Mouse (Mus musculus): ENCODE data around the gene Mtus2. TPM values are rescaled to one million over a fixed set of nuclear protein-coding genes. Genes with fewer than 3 reads are reported as not detected.

The Mtus2 gene
- polyA plus RNA-seq, 1 experiment from 2014 or later = 11.4 TPM

- no peak for ATAC-seq (ENCODE audit: insufficient read depth, low FRiP score)
- WGBS = 82% methylated on average over 6 of the region's 6 CpGs
- Histone ChIP-seq H3K27me3 (ENCODE audit: control insufficient read depth, insufficient read depth, low read length) (no peaks in the 10 kb centered on the region), H3K4me2 (ENCODE audit: low read depth, low read length) (no peak overlapping the region), H3K9me3 (replicated peaks; ENCODE audit: control insufficient read depth, low read length) (no peaks in the 10 kb centered on the region), H3K4me3 (replicated peaks; ENCODE audit: low read length) (no peak overlapping the region), H3K4me1 (ENCODE audit: control insufficient read depth, insufficient read depth, low read length) (no peaks in the 10 kb centered on the region), H3K27ac (ENCODE audit: low read length) (no peak overlapping the region), H3K36me3 (ENCODE audit: control insufficient read depth, insufficient read depth, low read length) (no peaks in the 10 kb centered on the region), H3K9ac (ENCODE audit: low read length) (no peak overlapping the region)
Observed at GRCm38 (mm10) chr5:148282093-148282492, 325.0 kb downstream of the Mtus2 start.

- no peaks in the 10 kb centered on the region for H3K36me3 ChIP-seq (ENCODE audit: control insufficient read depth, insufficient read depth, low read length)
- no peak overlapping the region for H3K4me3 ChIP-seq (replicated peaks; ENCODE audit: low read length)
- H3K4me1 ChIP-seq (ENCODE audit: control insufficient read depth, insufficient read depth, low read length) = no peaks in the 10 kb centered on the region
- H3K27ac ChIP-seq (ENCODE audit: low read length) = no peak overlapping the region
- WGBS = 90% methylated on average over 5 of the region's 5 CpGs
- no peak for ATAC-seq (ENCODE audit: insufficient read depth, low FRiP score)
- no peaks in the 10 kb centered on the region for H3K27me3 ChIP-seq (ENCODE audit: control insufficient read depth, insufficient read depth, low read length)
- H3K4me2 ChIP-seq (ENCODE audit: low read depth, low read length) = no peak overlapping the region
- no peaks in the 10 kb centered on the region for H3K9me3 ChIP-seq (replicated peaks; ENCODE audit: control insufficient read depth, low read length)
- H3K9ac ChIP-seq (ENCODE audit: low read length) = no peak overlapping the region
Observed at GRCm38 (mm10) chr5:148282631-148283030, 325.5 kb downstream of the Mtus2 start.

- Histone ChIP-seq H3K9me3 (replicated peaks; ENCODE audit: control insufficient read depth, low read length) (no peaks in the 10 kb centered on the region), H3K4me3 (replicated peaks; ENCODE audit: low read length) (no peak overlapping the region), H3K4me2 (ENCODE audit: low read depth, low read length) (no peak overlapping the region), H3K36me3 (ENCODE audit: control insufficient read depth, insufficient read depth, low read length) (no peaks in the 10 kb centered on the region), H3K4me1 (ENCODE audit: control insufficient read depth, insufficient read depth, low read length) (no peaks in the 10 kb centered on the region), H3K27me3 (ENCODE audit: control insufficient read depth, insufficient read depth, low read length) (no peaks in the 10 kb centered on the region), H3K27ac (ENCODE audit: low read length) (no peak overlapping the region), H3K9ac (ENCODE audit: low read length) (no peak overlapping the region)
- no peak for ATAC-seq (ENCODE audit: insufficient read depth, low FRiP score)
- 72% methylated on average over 2 of the region's 2 CpGs for WGBS
Observed at GRCm38 (mm10) chr5:148283177-148283576, 326.1 kb downstream of the Mtus2 start.

DNA sequence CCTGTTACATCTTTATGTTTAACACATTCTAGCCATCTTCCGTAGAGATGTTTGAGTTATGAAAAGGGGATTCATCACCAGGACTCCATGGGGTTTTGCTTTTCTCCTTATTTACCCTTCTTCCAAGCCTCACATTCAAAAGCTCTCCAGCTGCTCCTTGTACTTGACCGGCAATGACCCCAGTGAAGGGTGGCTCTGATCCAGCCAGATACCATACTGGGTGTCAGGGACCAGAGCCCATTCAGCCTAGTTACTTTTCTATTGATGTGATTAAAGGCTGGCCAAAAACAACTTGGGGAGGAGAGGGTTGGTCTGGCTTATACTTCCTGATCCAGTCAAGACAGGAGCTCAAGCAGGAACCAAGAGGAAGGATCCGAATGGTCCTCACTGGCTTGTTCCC lies 326.5 kb downstream of the Mtus2 start:
- H3K4me2 ChIP-seq (ENCODE audit: low read depth, low read length) = no peak overlapping the region
- no peak overlapping the region for H3K9ac ChIP-seq (ENCODE audit: low read length)
- no peaks in the 10 kb centered on the region for H3K36me3 ChIP-seq (ENCODE audit: control insufficient read depth, insufficient read depth, low read length)
- H3K4me1 ChIP-seq (ENCODE audit: control insufficient read depth, insufficient read depth, low read length) = no peaks in the 10 kb centered on the region
- no peak for ATAC-seq (ENCODE audit: insufficient read depth, low FRiP score)
- 77% methylated on average over 3 of the region's 3 CpGs for WGBS
- H3K9me3 ChIP-seq (replicated peaks; ENCODE audit: control insufficient read depth, low read length) = no peaks in the 10 kb centered on the region
- H3K27me3 ChIP-seq (ENCODE audit: control insufficient read depth, insufficient read depth, low read length) = no peaks in the 10 kb centered on the region
- no peak overlapping the region for H3K4me3 ChIP-seq (replicated peaks; ENCODE audit: low read length)
- no peak overlapping the region for H3K27ac ChIP-seq (ENCODE audit: low read length)

DNA sequence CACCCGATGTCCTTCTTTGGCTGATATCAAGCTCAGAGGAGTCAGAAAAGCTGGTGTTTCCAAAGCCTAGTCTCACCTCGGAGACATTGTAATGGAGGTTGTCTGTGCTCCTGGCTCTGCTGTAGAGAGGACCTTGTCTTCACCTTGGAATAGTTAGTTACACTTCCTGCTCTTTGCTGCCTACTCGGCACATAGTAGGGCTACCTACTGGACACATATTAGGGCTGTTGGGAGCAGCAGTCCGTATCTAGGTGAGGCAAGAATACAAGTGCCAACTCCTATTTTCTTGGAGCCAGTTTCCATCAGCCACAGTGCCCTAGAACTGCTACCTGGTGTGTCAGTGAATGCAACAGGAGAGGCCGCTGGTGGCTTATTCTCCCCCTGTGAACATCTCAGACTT lies 330.4 kb downstream of the Mtus2 start:
- no peaks in the 10 kb centered on the region for H3K36me3 ChIP-seq (ENCODE audit: control insufficient read depth, insufficient read depth, low read length)
- no peaks in the 10 kb centered on the region for H3K27me3 ChIP-seq (ENCODE audit: control insufficient read depth, insufficient read depth, low read length)
- H3K4me1 ChIP-seq (ENCODE audit: control insufficient read depth, insufficient read depth, low read length) = no peaks in the 10 kb centered on the region
- H3K4me3 ChIP-seq (replicated peaks; ENCODE audit: low read length) = no peak overlapping the region
- no peak overlapping the region for H3K4me2 ChIP-seq (ENCODE audit: low read depth, low read length)
- H3K27ac ChIP-seq (ENCODE audit: low read length) = no peak overlapping the region
- no peaks in the 10 kb centered on the region for H3K9me3 ChIP-seq (replicated peaks; ENCODE audit: control insufficient read depth, low read length)
- 86% methylated on average over 5 of the region's 5 CpGs for WGBS
- ATAC-seq (ENCODE audit: insufficient read depth, low FRiP score) = no peak
- H3K9ac ChIP-seq (ENCODE audit: low read length) = no peak overlapping the region

GRCm38 (mm10) chr5:148288804-148289203 lies 331.7 kb downstream of the Mtus2 start:
- no peaks in the 10 kb centered on the region for H3K36me3 ChIP-seq (ENCODE audit: control insufficient read depth, insufficient read depth, low read length)
- H3K4me2 ChIP-seq (ENCODE audit: low read depth, low read length) = no peak overlapping the region
- no peaks in the 10 kb centered on the region for H3K4me1 ChIP-seq (ENCODE audit: control insufficient read depth, insufficient read depth, low read length)
- no peaks in the 10 kb centered on the region for H3K27me3 ChIP-seq (ENCODE audit: control insufficient read depth, insufficient read depth, low read length)
- ATAC-seq (ENCODE audit: insufficient read depth, low FRiP score) = no peak
- H3K9ac ChIP-seq (ENCODE audit: low read length) = no peak overlapping the region
- 70% methylated on average over 18 of the region's 18 CpGs for WGBS
- H3K9me3 ChIP-seq (replicated peaks; ENCODE audit: control insufficient read depth, low read length) = no peaks in the 10 kb centered on the region; the same call in 1 of the 2 replicates
- H3K27ac ChIP-seq (ENCODE audit: low read length) = no peak overlapping the region
- no peak overlapping the region for H3K4me3 ChIP-seq (replicated peaks; ENCODE audit: low read length)

GRCm38 (mm10) chr5:148289951-148290350 lies 332.8 kb downstream of the Mtus2 start:
- Histone ChIP-seq H3K9me3 (replicated peaks; ENCODE audit: control insufficient read depth, low read length) (no peaks in the 10 kb centered on the region; the same call in 1 of the 2 replicates), H3K4me3 (replicated peaks; ENCODE audit: low read length) (no peak overlapping the region), H3K27me3 (ENCODE audit: control insufficient read depth, insufficient read depth, low read length) (no peaks in the 10 kb centered on the region), H3K27ac (ENCODE audit: low read length) (no peak overlapping the region), H3K36me3 (ENCODE audit: control insufficient read depth, insufficient read depth, low read length) (no peaks in the 10 kb centered on the region), H3K4me1 (ENCODE audit: control insufficient read depth, insufficient read depth, low read length) (no peaks in the 10 kb centered on the region), H3K9ac (ENCODE audit: low read length) (no peak overlapping the region), H3K4me2 (ENCODE audit: low read depth, low read length) (no peak overlapping the region)
- ATAC-seq (ENCODE audit: insufficient read depth, low FRiP score) = no peak
- 66% methylated on average over 7 of the region's 7 CpGs for WGBS

DNA sequence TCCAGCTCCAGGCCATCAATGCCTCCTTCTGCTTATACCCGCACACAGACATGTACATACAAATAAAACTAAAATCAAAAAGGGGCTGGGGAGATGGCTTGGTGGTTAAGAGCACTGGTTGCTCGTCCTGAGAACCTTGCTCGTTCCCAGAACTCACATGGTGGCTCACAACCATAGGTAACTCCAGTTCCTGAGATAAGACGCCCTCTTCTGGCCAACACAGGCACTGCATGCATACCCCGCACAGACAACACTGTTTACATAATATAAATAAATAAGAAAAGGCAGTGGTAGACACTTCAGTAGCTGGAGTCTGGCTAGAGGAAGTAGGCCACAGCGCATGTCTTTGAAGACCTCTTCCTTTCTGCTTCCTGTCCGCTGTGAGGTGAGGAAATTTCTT lies 335.7 kb downstream of the Mtus2 start:
- H3K4me1 ChIP-seq (ENCODE audit: control insufficient read depth, insufficient read depth, low read length) = no peaks in the 10 kb centered on the region
- H3K27me3 ChIP-seq (ENCODE audit: control insufficient read depth, insufficient read depth, low read length) = no peaks in the 10 kb centered on the region
- no peak overlapping the region for H3K4me2 ChIP-seq (ENCODE audit: low read depth, low read length)
- WGBS = 77% methylated on average over 7 of the region's 7 CpGs
- no peak overlapping the region for H3K4me3 ChIP-seq (replicated peaks; ENCODE audit: low read length)
- H3K9ac ChIP-seq (ENCODE audit: low read length) = no peak overlapping the region
- no peaks in the 10 kb centered on the region for H3K36me3 ChIP-seq (ENCODE audit: control insufficient read depth, insufficient read depth, low read length)
- ATAC-seq (ENCODE audit: insufficient read depth, low FRiP score) = no peak
- H3K27ac ChIP-seq (ENCODE audit: low read length) = no peak overlapping the region
- H3K9me3 ChIP-seq (replicated peaks; ENCODE audit: control insufficient read depth, low read length) = no peaks in the 10 kb centered on the region; the same call in 1 of the 2 replicates

DNA sequence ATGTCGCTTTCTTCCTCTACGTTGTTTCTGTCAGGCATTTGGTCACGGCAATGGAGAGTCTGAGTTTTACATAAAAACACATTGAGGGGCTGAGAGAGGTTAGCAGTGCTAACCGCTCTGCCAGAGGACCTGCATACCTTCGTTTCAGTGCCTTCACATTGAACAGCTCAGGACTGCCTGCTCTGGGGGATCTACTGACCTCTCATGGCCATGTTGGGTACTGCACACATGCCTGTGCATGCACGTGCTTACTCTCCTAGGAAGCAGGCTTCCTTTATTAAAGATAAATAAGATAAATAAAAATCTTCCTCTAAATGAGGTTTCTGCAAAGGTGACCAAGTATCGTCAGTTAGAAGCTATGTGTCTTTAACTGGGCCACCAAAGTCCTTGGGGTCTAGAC lies 336.2 kb downstream of the Mtus2 start:
- no peaks in the 10 kb centered on the region for H3K4me1 ChIP-seq (ENCODE audit: control insufficient read depth, insufficient read depth, low read length)
- ATAC-seq (ENCODE audit: insufficient read depth, low FRiP score) = no peak
- no peak overlapping the region for H3K4me2 ChIP-seq (ENCODE audit: low read depth, low read length)

GRCm38 (mm10) chr5:148302968-148303367 lies 345.8 kb downstream of the Mtus2 start:
- ATAC-seq (ENCODE audit: insufficient read depth, low FRiP score) = no peak
- no peaks in the 10 kb centered on the region for H3K4me1 ChIP-seq (ENCODE audit: control insufficient read depth, insufficient read depth, low read length)
- no peaks in the 10 kb centered on the region for H3K9me3 ChIP-seq (replicated peaks; ENCODE audit: control insufficient read depth, low read length)
- no peak overlapping the region for H3K27ac ChIP-seq (ENCODE audit: low read length)
- 77% methylated on average over 11 of the region's 11 CpGs for WGBS
- no peak overlapping the region for H3K4me2 ChIP-seq (ENCODE audit: low read depth, low read length)
- H3K27me3 ChIP-seq (ENCODE audit: control insufficient read depth, insufficient read depth, low read length) = no peaks in the 10 kb centered on the region
- H3K4me3 ChIP-seq (replicated peaks; ENCODE audit: low read length) = peak overlapping the region; percentile 7
- no peak overlapping the region for H3K9ac ChIP-seq (ENCODE audit: low read length)
- H3K36me3 ChIP-seq (ENCODE audit: control insufficient read depth, insufficient read depth, low read length) = no peaks in the 10 kb centered on the region

More for the DNA sequence above, 336.2 kb downstream of the Mtus2 start:
- Histone ChIP-seq H3K27ac (ENCODE audit: low read length) (no peak overlapping the region), H3K9ac (ENCODE audit: low read length) (no peak overlapping the region), H3K9me3 (replicated peaks; ENCODE audit: control insufficient read depth, low read length) (no peaks in the 10 kb centered on the region; the same call in 1 of the 2 replicates), H3K4me3 (replicated peaks; ENCODE audit: low read length) (no peak overlapping the region), H3K36me3 (ENCODE audit: control insufficient read depth, insufficient read depth, low read length) (no peaks in the 10 kb centered on the region), H3K27me3 (ENCODE audit: control insufficient read depth, insufficient read depth, low read length) (no peaks in the 10 kb centered on the region)
- 89% methylated on average over 7 of the region's 7 CpGs for WGBS
